Mouse (Mus musculus) intestine, embryonic 16.5 days (tissue): Measurements from ENCODE around the gene Acoxl. TPM values are rescaled to one million over a fixed set of nuclear protein-coding genes. Genes with fewer than 3 reads are reported as not detected.

ENCODE experiments used
- ATAC-seq: fragments of 200-750 bp; cut with Nextera tagmentation; 2 replicates; pipeline ENCODE4 v1.8.0; 2017; ENCODE audit warnings: moderate TSS enrichment, moderate library complexity
- H3K27ac ChIP-seq: fragments of 300-500 bp; sonication (generic); 2 replicates; pipeline ENCODE4 v1.5.1; 2014; ENCODE audit warnings: mild to moderate bottlenecking, low read length
- H3K27me3 ChIP-seq: fragments of 300-500 bp; sonication (generic); replicated peaks from 2 replicates; pipeline ENCODE4 v1.6.1; 2014; ENCODE audit warnings: low read length, control low read depth, mixed read lengths; ENCODE audit not compliant: control insufficient read depth, insufficient read depth
- H3K36me3 ChIP-seq: fragments of 300-500 bp; sonication (generic); 2 replicates; pipeline ENCODE4 v1.6.1; 2014; ENCODE audit warnings: low read length, control low read depth; ENCODE audit not compliant: control insufficient read depth, insufficient read depth
- H3K4me1 ChIP-seq: fragments of 300-500 bp; sonication (generic); 2 replicates; pipeline ENCODE4 v1.6.1; 2014; ENCODE audit warnings: low read length, control low read depth, mixed read lengths; ENCODE audit not compliant: control insufficient read depth, insufficient read depth
- H3K4me2 ChIP-seq: fragments of 300-500 bp; sonication (generic); 2 replicates; pipeline ENCODE4 v1.6.1; 2014; ENCODE audit warnings: low read depth, low read length, control low read depth
- H3K4me3 ChIP-seq: fragments of 300-500 bp; sonication (generic); 2 replicates; pipeline ENCODE4 v1.5.1; 2014; ENCODE audit warnings: mild to moderate bottlenecking, low read length
- H3K9ac ChIP-seq: fragments of 300-500 bp; sonication (generic); 2 replicates; pipeline ENCODE4 v1.6.1; 2014; ENCODE audit warnings: low read depth, low read length
- H3K9me3 ChIP-seq: fragments of 300-500 bp; sonication (generic); 2 replicates; pipeline ENCODE4 v1.6.1; 2016; ENCODE audit warnings: low read length, control low read depth; ENCODE audit not compliant: control insufficient read depth
- WGBS: fragments of 180-500 bp; shearing (Covaris S2); extraction: QIAGEN DNeasy Blood & Tissue Kit; methylation state at CpG from one replicate; pipeline ENCODE4 v1.1.7; 2014; 5-methylcytosine and 5-hydroxymethylcytosine counted together
- polyA plus RNA-seq: library from polyadenylated mRNA; unstranded; fragments of >200 nt; fragmentation: Nextera tagmentation; extraction: Ambion mirVana; gene quantifications from 2 replicates; pipeline ENCODE4 v1.2.1, GENCODE M21; 2015

The Acoxl gene
- polyA plus RNA-seq, 1 experiment from 2014 or later, result 0.10 TPM

- H3K9ac ChIP-seq, result no peak overlapping the region
- H3K27ac ChIP-seq, result no peak overlapping the region
- H3K9me3 ChIP-seq, result no peaks in the 10 kb centered on the region
- H3K36me3 ChIP-seq, result no peaks in the 10 kb centered on the region
- no peak for ATAC-seq
- no peaks in the 10 kb centered on the region for H3K27me3 ChIP-seq
- H3K4me1 ChIP-seq, result peaks cover 5% of the 10 kb centered on the region
- no peak overlapping the region for H3K4me2 ChIP-seq
- WGBS, result 33% methylated on average over 7 of the region's 7 CpGs
- H3K4me3 ChIP-seq, result no peak overlapping the region
Observed at GRCm38 (mm10) chr2:127908881-127909280, 70.2 kb downstream of the Acoxl start.

GRCm38 (mm10) chr2:127909790-127910189 is 71.1 kb downstream of the Acoxl start:
- no peak overlapping the region for H3K4me2 ChIP-seq
- no peaks in the 10 kb centered on the region for H3K27me3 ChIP-seq
- no peaks in the 10 kb centered on the region for H3K9me3 ChIP-seq
- no peak overlapping the region for H3K4me3 ChIP-seq
- WGBS, result 92% methylated on average over 4 of the region's 4 CpGs
- no peak overlapping the region for H3K27ac ChIP-seq
- no peak overlapping the region for H3K9ac ChIP-seq
- ATAC-seq, result no peak
- H3K4me1 ChIP-seq, result peaks cover 5% of the 10 kb centered on the region
- H3K36me3 ChIP-seq, result no peaks in the 10 kb centered on the region

DNA sequence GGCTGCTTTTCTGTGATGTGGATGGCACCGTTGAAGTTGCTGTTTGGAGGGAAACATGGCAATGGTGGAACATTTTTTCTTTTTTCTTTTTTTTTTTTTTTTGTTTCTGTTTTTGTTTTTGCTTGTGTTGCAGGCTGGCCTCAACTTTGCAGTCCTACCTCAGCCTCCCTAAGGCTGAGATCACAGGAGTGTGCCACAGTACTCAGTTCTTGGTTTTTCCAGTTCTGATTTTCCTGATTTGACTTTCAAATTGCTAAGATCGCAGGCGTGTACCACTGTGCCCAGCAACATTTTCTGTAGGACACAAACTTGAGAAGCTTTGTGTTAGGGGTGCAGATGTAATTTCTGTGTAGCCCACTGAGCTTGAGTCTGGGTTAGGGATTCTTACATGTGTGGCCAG is 72.9 kb downstream of the Acoxl start:
- Histone ChIP-seq H3K4me1 (peaks cover 5% of the 10 kb centered on the region), H3K4me2 (no peak overlapping the region), H3K27me3 (no peaks in the 10 kb centered on the region), H3K9me3 (no peaks in the 10 kb centered on the region), H3K4me3 (no peak overlapping the region), H3K9ac (no peak overlapping the region), H3K27ac (no peak overlapping the region), H3K36me3 (no peaks in the 10 kb centered on the region)
- 95% methylated on average over 3 of the region's 3 CpGs for WGBS
- ATAC-seq, result no peak

DNA sequence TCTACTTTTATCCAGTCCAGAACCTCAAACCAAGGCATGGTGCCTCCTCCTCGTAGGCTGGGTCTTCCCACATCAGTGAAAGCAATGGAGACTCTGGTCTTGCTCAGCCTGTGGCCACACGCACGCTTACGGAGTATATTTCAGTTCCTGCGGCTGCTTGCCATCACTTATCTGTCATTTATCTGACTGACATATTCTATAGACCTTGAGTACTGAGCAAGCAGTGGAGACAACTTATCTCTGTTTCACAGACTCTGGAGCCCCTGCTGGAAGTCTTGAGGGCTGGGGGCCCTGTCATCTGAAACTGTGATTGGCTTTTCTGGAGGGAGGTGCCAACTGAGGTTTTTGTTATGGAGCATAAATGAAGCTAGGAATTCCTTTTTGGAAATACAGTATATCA is 75.4 kb downstream of the Acoxl start:
- no peak for ATAC-seq
- no peaks in the 10 kb centered on the region for H3K36me3 ChIP-seq
- no peak overlapping the region for H3K9ac ChIP-seq
- no peaks in the 10 kb centered on the region for H3K9me3 ChIP-seq
- WGBS, result 61% methylated on average over 5 of the region's 5 CpGs
- no peaks in the 10 kb centered on the region for H3K27me3 ChIP-seq
- no peak overlapping the region for H3K4me3 ChIP-seq
- no peak overlapping the region for H3K4me2 ChIP-seq
- no peak overlapping the region for H3K27ac ChIP-seq
- no peaks in the 10 kb centered on the region for H3K4me1 ChIP-seq

- H3K27ac ChIP-seq, result no peak overlapping the region
Observed at GRCm38 (mm10) chr2:127916804-127917410, 78.2 kb downstream of the Acoxl start.

DNA sequence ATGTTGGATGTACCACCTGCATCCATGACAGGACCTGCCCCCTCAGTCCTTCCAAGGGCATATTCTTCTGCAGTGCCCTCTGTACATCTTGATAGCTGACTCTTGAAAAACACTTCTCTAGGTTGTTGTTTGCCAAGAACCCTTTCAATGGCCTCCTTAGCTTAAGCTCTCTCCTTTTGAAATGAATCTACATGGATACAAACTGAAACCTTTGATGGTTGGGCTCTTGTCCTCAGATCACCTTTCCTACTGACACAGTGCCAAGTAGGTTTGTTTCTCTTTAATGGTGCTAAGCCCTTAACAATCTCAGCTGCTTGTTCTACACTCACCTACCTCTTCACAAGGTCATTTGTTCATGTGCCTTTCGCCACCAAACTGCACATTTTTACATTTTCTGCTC is 81.1 kb downstream of the Acoxl start:
- no peak overlapping the region for H3K9ac ChIP-seq
- H3K27ac ChIP-seq, result no peak overlapping the region
- H3K4me3 ChIP-seq, result no peak overlapping the region
- WGBS, result 91% methylated on average over 1 of the region's 1 CpGs
- H3K9me3 ChIP-seq, result no peaks in the 10 kb centered on the region
- H3K27me3 ChIP-seq, result no peaks in the 10 kb centered on the region
- H3K36me3 ChIP-seq, result no peaks in the 10 kb centered on the region
- ATAC-seq, result no peak
- H3K4me1 ChIP-seq, result no peaks in the 10 kb centered on the region
- H3K4me2 ChIP-seq, result no peak overlapping the region

More at GRCm38 (mm10) chr2:127916804-127917410, 78.2 kb downstream of the Acoxl start:
- Histone ChIP-seq H3K27me3 (no peaks in the 10 kb centered on the region), H3K9me3 (no peaks in the 10 kb centered on the region), H3K4me3 (no peak overlapping the region), H3K4me1 (no peaks in the 10 kb centered on the region), H3K9ac (no peak overlapping the region), H3K4me2 (no peak overlapping the region), H3K36me3 (no peaks in the 10 kb centered on the region)
- WGBS, result 70% methylated on average over 7 of the region's 7 CpGs
- ATAC-seq, result no peak

GRCm38 (mm10) chr2:127922036-127922901 is 83.6 kb downstream of the Acoxl start:
- WGBS, result 27% methylated on average over 22 of the region's 22 CpGs
- no peaks in the 10 kb centered on the region for H3K4me1 ChIP-seq
- ATAC-seq, result no peak
- no peaks in the 10 kb centered on the region for H3K27me3 ChIP-seq
- H3K27ac ChIP-seq, result no peak overlapping the region
- H3K4me3 ChIP-seq, result no peak overlapping the region
- no peaks in the 10 kb centered on the region for H3K36me3 ChIP-seq
- H3K9ac ChIP-seq, result no peak overlapping the region
- no peaks in the 10 kb centered on the region for H3K9me3 ChIP-seq
- no peak overlapping the region for H3K4me2 ChIP-seq

DNA sequence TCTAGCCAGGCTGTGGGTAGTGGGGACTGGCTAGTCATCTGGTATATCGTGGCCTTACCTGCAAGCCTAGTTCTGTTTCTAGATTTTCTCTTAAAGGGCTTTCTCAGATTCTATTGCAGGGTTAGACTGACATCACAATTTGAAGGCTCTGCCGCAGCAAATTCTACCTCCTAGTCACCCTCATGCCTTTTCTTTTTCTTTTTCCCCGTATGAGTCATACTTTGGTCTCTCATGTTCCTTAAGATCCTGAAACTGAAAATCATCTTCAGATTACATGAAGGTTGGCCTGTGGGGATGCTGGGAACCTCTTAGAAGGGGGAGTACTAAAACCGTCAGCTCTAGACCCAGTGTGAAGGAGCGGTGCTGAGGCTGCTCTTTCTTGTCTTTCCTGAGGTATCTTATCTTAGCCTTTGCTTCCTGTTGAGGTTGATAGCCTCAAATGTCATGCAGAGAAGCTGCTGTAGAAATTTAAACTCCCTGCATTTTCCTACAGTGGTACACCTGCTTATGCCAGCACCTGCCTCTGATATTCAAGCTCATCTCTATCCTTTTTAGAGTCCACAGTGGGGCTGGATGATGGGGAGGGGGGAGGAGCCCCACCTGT is 84.5 kb downstream of the Acoxl start:
- Histone ChIP-seq H3K9me3 (no peaks in the 10 kb centered on the region), H3K27me3 (no peaks in the 10 kb centered on the region), H3K36me3 (no peaks in the 10 kb centered on the region), H3K4me1 (0 out of 2 replicates have a peak, but pooled peaks cover 2% of the 10 kb centered on the region), H3K27ac (no peak overlapping the region), H3K4me2 (no peak overlapping the region), H3K9ac (no peak overlapping the region), H3K4me3 (no peak overlapping the region)
- no peak for ATAC-seq
- WGBS, result 73% methylated on average over 5 of the region's 5 CpGs

DNA sequence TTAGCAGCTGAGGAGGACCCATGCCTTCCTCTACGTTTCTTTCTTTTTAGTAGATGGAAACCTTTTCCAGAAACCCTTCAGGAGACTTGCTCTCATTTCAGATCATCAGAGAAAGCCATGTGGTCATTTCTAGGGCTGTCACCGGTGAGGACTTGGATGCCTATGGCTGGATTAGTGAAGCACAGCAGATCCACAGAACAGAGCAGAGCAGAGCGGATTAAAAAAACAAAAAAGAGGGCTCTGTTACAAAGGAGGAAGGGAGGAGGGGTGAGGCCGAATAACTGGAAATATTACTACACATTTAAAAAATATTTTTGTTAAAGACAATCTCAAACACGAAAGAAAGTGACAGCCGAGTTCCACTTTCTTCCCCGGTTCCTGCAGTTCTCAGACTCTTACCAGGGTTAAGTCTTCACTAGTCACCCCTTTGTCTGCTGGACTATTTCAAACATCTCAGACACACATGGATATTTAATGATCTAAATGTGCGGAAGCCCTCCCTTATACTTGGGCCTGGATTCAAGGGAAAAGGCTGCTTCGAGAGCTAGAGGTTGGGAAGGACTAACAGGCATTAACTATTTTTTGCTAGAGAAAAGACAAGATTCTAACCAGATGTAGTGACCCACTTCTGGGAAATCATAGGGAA is 88.1 kb downstream of the Acoxl start:
- Histone ChIP-seq H3K27me3 (no peaks in the 10 kb centered on the region), H3K4me3 (no peak overlapping the region), H3K36me3 (no peaks in the 10 kb centered on the region), H3K9me3 (no peaks in the 10 kb centered on the region), H3K4me2 (no peak overlapping the region), H3K9ac (no peak overlapping the region), H3K27ac (no peak overlapping the region), H3K4me1 (0 out of 2 replicates have a peak, but pooled peaks cover 2% of the 10 kb centered on the region)
- 61% methylated on average over 9 of the region's 9 CpGs for WGBS
- no peak for ATAC-seq
